Mouse (Mus musculus) ES-Bruce4 (cell line): ENCODE measurements around the gene Hoxa9. TPM values are rescaled to one million over a fixed set of nuclear protein-coding genes. Genes with fewer than 3 reads are reported as not detected.

ENCODE experiments used
- H3K27ac ChIP-seq: 2 replicates; pipeline ENCODE4 v1.5.1; 2012; ENCODE audit warnings: low read length, inconsistent platforms; ENCODE audit not compliant: insufficient read depth
- H3K27me3 ChIP-seq: 2 replicates; pipeline ENCODE4 v1.6.1; 2012; ENCODE audit warnings: mild to moderate bottlenecking, low read length, inconsistent platforms; ENCODE audit not compliant: control insufficient read depth, poor library complexity, insufficient read depth, severe bottlenecking
- H3K36me3 ChIP-seq: 2 replicates; pipeline ENCODE4 v1.6.1; 2012; ENCODE audit warnings: inconsistent platforms, mild to moderate bottlenecking, low read length, moderate library complexity; ENCODE audit not compliant: control insufficient read depth, poor library complexity, insufficient read depth, severe bottlenecking
- H3K4me1 ChIP-seq: one replicate; pipeline ENCODE4 v1.8.1; 2011; ENCODE audit warnings: low read length; ENCODE audit not compliant: control insufficient read depth, insufficient read depth
- H3K4me3 ChIP-seq: 2 replicates; pipeline ENCODE4 v1.5.1; 2011; ENCODE audit warnings: low read depth, mild to moderate bottlenecking, low read length
- H3K9ac ChIP-seq: 2 replicates; pipeline ENCODE4 v1.6.1; 2012; ENCODE audit warnings: low read depth, mild to moderate bottlenecking, inconsistent platforms; ENCODE audit not compliant: poor library complexity, severe bottlenecking
- H3K9me3 ChIP-seq: replicated peaks from 2 replicates; pipeline ENCODE4 v1.6.1; 2012; ENCODE audit warnings: mild to moderate bottlenecking, low read length, inconsistent platforms; ENCODE audit not compliant: control insufficient read depth, poor library complexity, insufficient read depth, severe bottlenecking
- CTCF ChIP-seq: IDR thresholded peaks from one replicate; pipeline ENCODE4 v1.8.1; 2011; ENCODE audit warnings: low read depth, low read length
- EP300 ChIP-seq: IDR thresholded peaks from 2 replicates; pipeline ENCODE4 v1.6.1; 2011; ENCODE audit warnings: low read depth, low read length; ENCODE audit not compliant: insufficient read depth
- POLR2A ChIP-seq: IDR thresholded peaks from one replicate; pipeline ENCODE4 v1.8.1; 2011; ENCODE audit warnings: low read length; ENCODE audit not compliant: insufficient read depth
- polyA plus RNA-seq: library from polyadenylated mRNA; stranded (reverse); fragments of >200 nt; gene quantifications from 2 replicates; pipeline ENCODE4 v1.2.4, GENCODE M21; 2011; ENCODE audit warnings: low read depth; ENCODE audit not compliant: missing spikeins, insufficient read depth, insufficient read length

The Hoxa9 gene
- polyA plus RNA-seq, 1 experiment: not detected

DNA sequence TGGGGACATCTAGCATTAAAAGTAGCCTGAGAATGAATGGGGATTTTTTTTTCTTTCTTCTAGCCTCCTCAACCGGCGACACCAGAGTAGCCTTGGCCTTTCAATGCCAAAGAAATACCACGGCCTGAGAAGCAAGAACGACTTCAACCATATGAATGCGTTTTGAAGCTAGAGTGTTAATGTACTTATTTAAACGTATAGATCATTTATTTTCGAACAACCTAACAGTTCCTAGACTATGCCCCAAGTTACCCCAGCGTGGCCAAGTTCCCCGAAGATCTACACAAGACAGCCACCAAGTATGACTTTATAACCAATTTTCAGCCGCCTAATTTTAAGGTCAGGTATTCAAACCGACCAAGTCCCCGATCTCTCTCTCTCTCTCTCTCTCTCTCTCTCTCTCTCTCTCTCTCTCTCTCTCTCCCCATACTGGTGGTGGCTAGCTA is 10.0 kb downstream of the Hoxa9 start:
- Histone ChIP-seq H3K4me3 (peak overlapping the region; percentile 72), H3K9ac (peak overlapping the region; percentile 23), H3K36me3 (no peaks in the 10 kb centered on the region), H3K9me3 (no peaks in the 10 kb centered on the region), H3K27me3 (peaks cover 61% of the 10 kb centered on the region), H3K4me1 (no peaks in the 10 kb centered on the region), H3K27ac (no peak overlapping the region)
- TF ChIP-seq CTCF: no peak
- no peak for TF ChIP-seq POLR2A
- TF ChIP-seq EP300: no peak

DNA sequence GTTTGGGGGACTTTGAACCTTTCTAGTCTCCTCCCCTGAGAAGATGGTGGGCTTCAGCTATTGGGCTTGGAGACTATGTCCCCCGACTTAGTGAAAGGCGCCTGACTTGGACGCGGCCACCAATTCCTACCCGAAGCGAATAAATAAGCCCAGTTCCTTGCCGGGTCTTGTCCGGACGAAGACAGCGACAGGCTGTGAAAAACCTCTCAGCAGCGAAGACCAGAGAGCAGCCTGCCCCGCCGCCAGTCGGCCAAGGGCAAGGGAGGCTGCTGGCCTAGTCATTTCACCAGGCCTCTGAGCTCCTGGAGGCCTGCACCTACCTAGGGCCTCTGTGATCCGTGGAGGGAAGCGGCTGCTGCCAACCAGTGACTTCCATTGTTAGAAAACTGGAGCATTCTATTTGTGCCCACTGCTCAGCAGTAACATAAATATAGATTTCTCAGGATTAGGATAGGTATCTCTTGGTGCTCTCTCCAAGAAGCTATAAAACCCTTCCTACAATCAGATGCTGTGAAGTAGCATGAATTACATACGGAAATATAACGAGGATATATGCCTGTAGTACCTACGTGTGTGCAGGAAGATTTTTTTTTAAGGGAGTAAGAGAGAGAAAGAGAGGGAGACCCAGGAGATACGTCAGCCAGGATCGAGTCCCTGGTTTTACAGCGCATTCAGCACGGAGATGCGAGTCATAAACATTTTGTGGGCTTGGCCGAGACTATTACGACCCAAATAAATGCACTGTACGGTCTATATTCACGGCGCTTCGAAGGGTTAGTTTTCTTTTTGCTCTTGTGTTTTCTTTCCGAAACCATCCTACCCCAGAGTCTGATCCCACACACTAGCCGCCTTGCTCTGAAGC is 10.7 kb downstream of the Hoxa9 start:
- no peaks in the 10 kb centered on the region for H3K4me1 ChIP-seq
- no peaks in the 10 kb centered on the region for H3K36me3 ChIP-seq
- no peak overlapping the region for H3K9ac ChIP-seq
- TF ChIP-seq CTCF: no peak
- no peak for TF ChIP-seq EP300
- no peak for TF ChIP-seq POLR2A
- H3K9me3 ChIP-seq: no peaks in the 10 kb centered on the region
- peaks cover 58% of the 10 kb centered on the region for H3K27me3 ChIP-seq
- no peak overlapping the region for H3K4me3 ChIP-seq
- H3K27ac ChIP-seq: no peak overlapping the region

DNA sequence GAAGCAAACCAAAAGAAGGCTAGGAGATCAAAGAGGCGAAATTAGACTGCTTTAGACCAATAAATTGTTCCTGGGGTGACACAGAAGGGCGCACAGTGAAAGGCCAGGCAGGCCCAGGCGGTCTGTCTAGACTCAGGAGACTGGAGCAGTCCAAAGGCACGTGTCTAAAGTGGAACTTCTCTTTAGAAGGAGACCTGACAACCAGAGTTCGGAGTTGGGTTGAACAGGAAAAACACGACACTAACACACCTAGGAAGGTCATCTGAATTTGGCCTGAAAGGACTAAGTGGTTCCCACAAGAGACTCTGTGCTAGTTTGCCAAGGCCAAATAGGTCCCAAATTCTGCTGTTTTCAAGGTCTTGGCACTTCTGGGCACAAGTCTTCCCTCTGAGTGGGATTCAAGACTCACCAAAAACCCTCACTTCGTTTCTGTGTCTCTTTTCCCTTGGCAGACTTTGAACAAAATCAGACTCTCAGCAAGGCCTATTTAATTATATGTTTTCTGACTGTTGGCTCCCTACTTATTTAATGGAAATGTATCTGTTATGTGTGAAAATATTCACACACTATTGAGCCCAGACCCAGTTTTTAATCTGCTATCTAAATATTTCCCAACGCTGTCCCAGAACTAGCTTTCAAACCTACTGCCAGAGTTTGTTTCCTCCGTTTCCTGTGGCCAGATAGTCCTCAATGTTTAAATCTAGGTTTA is 11.5 kb downstream of the Hoxa9 start:
- Histone ChIP-seq H3K27ac (no peak overlapping the region), H3K9me3 (no peaks in the 10 kb centered on the region), H3K4me3 (no peak overlapping the region), H3K36me3 (no peaks in the 10 kb centered on the region), H3K27me3 (peaks cover 58% of the 10 kb centered on the region), H3K4me1 (no peaks in the 10 kb centered on the region), H3K9ac (no peak overlapping the region)
- TF ChIP-seq EP300: no peak
- TF ChIP-seq CTCF: no peak
- no peak for TF ChIP-seq POLR2A

DNA sequence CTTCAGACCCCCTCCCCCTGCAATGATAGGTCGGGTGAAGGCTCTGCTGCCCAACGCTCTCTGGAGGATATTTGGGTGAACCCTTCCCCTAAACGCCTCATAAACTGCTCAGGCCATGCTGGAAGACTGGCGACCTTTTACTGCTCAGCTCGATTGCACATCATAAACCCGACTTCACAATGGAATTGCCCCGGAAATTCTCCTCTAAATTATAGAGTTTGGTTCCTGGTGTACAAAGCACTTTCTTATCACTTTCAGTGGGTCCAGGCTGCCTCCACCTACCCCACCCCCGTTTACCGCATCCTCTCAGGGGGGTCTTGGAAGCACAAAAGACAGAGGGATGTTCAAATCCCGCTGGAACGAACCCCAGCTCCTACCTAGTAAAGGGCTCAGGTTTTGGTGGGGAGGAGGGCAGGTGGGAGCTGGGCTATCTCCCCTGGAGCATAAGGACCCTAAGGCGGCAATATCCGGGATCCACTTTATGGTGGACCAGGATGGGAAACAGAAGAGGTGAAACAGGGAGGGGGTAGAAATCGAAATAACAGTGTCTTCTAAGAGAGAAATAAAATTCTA is 12.2 kb downstream of the Hoxa9 start:
- H3K27me3 ChIP-seq: peaks cover 53% of the 10 kb centered on the region

DNA sequence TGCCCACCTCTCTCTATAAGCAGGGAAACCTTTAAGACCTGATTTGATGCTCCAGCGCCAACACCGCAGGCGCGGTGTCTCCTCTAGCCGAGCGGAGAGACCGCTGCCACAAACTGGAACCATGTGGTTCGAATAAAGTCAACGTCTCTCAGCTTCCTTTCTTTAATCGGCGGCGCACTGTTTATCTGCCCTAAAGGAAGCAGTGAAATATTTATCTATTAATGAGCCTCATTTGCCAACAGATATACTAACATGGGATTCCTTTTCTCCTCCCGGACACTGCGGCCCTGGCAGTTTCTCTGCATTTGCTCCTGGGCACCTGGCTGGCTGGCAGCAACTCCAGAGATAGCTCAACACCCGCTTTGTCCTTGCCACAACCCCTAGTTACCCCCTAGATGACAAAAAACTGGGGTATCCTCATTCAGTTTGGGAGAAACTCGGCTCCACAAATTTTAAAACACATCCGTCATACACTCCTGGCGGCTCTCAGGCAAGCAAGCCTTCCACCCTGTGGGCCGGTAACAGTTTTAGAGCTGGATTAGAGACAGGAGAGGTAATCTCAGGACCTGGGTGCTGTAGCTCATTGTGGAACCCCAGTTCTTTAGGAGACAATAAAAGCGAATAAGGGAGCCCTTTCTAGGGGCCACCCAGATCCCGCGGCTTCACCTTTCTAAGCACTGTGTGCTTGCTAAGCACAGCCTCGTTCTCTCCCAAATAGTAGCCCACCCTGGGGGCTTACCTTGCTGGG is 12.8 kb downstream of the Hoxa9 start:
- no peak overlapping the region for H3K27ac ChIP-seq
- TF ChIP-seq POLR2A (no peak), EP300 (no peak), CTCF (no peak)
- no peaks in the 10 kb centered on the region for H3K36me3 ChIP-seq
- no peaks in the 10 kb centered on the region for H3K9me3 ChIP-seq
- H3K27me3 ChIP-seq: peaks cover 59% of the 10 kb centered on the region
- peak overlapping the region; percentile 28 for H3K4me3 ChIP-seq
- no peaks in the 10 kb centered on the region for H3K4me1 ChIP-seq
- H3K9ac ChIP-seq: peak overlapping the region; percentile 34; the same call in 1 of the 2 replicates

More for the DNA sequence above, 12.2 kb downstream of the Hoxa9 start:
- Histone ChIP-seq H3K4me1 (no peaks in the 10 kb centered on the region), H3K9me3 (no peaks in the 10 kb centered on the region), H3K36me3 (no peaks in the 10 kb centered on the region), H3K27ac (no peak overlapping the region), H3K9ac (no peak overlapping the region), H3K4me3 (no peak overlapping the region)
- no peak for TF ChIP-seq EP300
- TF ChIP-seq POLR2A: no peak
- TF ChIP-seq CTCF: no peak

DNA sequence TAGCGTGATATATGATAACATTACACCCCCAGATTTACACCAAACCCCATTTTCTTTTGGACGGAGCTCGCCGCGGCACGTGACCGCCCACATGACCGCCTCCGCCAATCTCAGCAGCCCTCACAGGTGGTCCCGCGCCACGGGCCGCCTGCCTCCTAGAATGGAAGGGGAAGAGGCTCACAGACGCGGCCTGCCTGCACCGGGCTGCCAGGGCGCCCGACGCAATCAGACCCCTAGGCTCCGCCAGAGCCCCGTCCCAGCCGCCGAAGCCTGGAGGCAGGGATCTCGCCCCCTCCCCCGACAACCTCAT is 13.5 kb downstream of the Hoxa9 start:
- TF ChIP-seq EP300: no peak
- no peak for TF ChIP-seq POLR2A
- TF ChIP-seq CTCF: no peak
- Histone ChIP-seq H3K36me3 (no peaks in the 10 kb centered on the region), H3K27me3 (peaks cover 58% of the 10 kb centered on the region), H3K4me3 (peak overlapping the region; percentile 28), H3K27ac (no peak overlapping the region), H3K9ac (peak overlapping the region; percentile 50; the same call in 1 of the 2 replicates), H3K4me1 (no peaks in the 10 kb centered on the region), H3K9me3 (no peaks in the 10 kb centered on the region)
